Mouse (Mus musculus) liver, adult 2 months (tissue): Measurements from ENCODE around the gene Ppfia3. TPM values are rescaled to one million over a fixed set of nuclear protein-coding genes. Genes with fewer than 3 reads are reported as not detected.

Experiments used
- DNase-seq: peaks from one replicate; pipeline ENCODE4 v3.0.0-alpha.2; 2011; ENCODE audit warnings: low read depth, low spot score; ENCODE audit errors: extremely low read depth
- H3K27ac ChIP-seq: fragments of 200-500 bp; replicated peaks from 2 replicates; pipeline ENCODE4 v1.5.1; 2012; ENCODE audit warnings: low read depth, mild to moderate bottlenecking, control low read depth, inconsistent platforms, low read length; ENCODE audit not compliant: insufficient read depth
- H3K27me3 ChIP-seq: fragments of 200-500 bp; 2 replicates; pipeline ENCODE4 v1.6.1; 2012; ENCODE audit warnings: mild to moderate bottlenecking, moderate library complexity, low read length, inconsistent platforms; ENCODE audit not compliant: control insufficient read depth, insufficient read depth
- H3K36me3 ChIP-seq: fragments of 200-500 bp; 2 replicates; pipeline ENCODE4 v1.6.1; 2012; ENCODE audit warnings: low read length, inconsistent platforms; ENCODE audit not compliant: control insufficient read depth, insufficient read depth
- H3K4me1 ChIP-seq: fragments of 200-500 bp; 2 replicates; pipeline ENCODE4 v1.6.1; 2011; ENCODE audit warnings: low read length; ENCODE audit not compliant: control insufficient read depth, insufficient read depth
- H3K4me3 ChIP-seq: fragments of 200-500 bp; 2 replicates; pipeline ENCODE4 v1.5.1; 2011; ENCODE audit warnings: low read depth, mild to moderate bottlenecking, control low read depth, low read length, moderate library complexity; ENCODE audit not compliant: insufficient read depth
- H3K79me2 ChIP-seq: fragments of 200-500 bp; 2 replicates; pipeline ENCODE4 v1.6.1; 2012; ENCODE audit warnings: inconsistent platforms, mild to moderate bottlenecking, low read length, moderate library complexity; ENCODE audit not compliant: control insufficient read depth, insufficient read depth
- H3K9ac ChIP-seq: fragments of 200-500 bp; 2 replicates; pipeline ENCODE4 v1.6.1; 2012; ENCODE audit warnings: low read depth, mild to moderate bottlenecking, control low read depth, inconsistent platforms, low read length
- CTCF ChIP-seq: fragments of 200-500 bp; IDR thresholded peaks from 2 replicates; pipeline ENCODE4 v1.5.1; 2011; ENCODE audit warnings: low read depth, low read length, control low read depth
- POLR2A ChIP-seq: fragments of 200-500 bp; IDR thresholded peaks from 2 replicates; pipeline ENCODE4 v1.6.1; 2011; ENCODE audit warnings: low read length, control low read depth; ENCODE audit not compliant: insufficient read depth; ENCODE audit errors: extremely low read depth
- WGBS: fragments of 180-500 bp; shearing (Covaris S2); methylation state at CpG from one replicate; pipeline ENCODE4 v1.1.7; 2018; 5-methylcytosine and 5-hydroxymethylcytosine counted together
- polyA plus RNA-seq: library from polyadenylated mRNA; depleted of rRNA; stranded (reverse); fragments of >200 nt; gene quantifications from 2 replicates; pipeline ENCODE4 v1.2.3, GENCODE M21; 2012
- total RNA-seq: library from RNA; depleted of rRNA; stranded (reverse); fragments of >200 nt; gene quantifications from 2 replicates; pipeline ENCODE4 v1.2.3, GENCODE M21; 2014

Ppfia3 gene
- total and polyA plus RNA-seq, 2 experiments: not detected

DNA sequence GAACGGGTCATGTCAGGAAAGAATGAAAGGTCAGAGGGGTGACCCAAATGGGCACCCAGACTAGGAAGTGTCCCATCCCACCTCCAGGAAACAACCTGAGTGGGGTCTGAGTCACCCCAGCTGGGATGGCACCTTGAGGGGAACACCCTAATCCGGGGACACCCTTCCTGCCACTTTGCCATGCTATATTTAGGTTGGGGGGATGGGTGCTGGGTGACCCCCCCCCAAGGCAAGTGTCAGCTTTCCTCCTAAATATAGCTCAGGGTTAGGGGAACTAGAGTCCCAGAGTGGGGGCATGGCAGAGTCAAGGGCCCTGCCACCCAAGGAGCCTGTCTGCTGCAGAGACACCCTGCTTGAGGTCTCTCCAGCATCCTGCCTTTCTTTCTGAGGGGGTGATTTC is 45.6 kb upstream of the Ppfia3 start:
- Histone ChIP-seq H3K4me1 (no peaks in the 10 kb centered on the region), H3K9ac (no peak overlapping the region), H3K27ac (no peak overlapping the region), H3K4me3 (no peak overlapping the region), H3K27me3 (peaks cover 20% of the 10 kb centered on the region; the same call in 1 of the 2 replicates), H3K79me2 (no peaks in the 10 kb centered on the region), H3K36me3 (no peaks in the 10 kb centered on the region)
- TF ChIP-seq CTCF (no peak), POLR2A (no peak)
- 77% methylated on average over 2 of the region's 2 CpGs for WGBS
- DNase-seq: no peak

DNA sequence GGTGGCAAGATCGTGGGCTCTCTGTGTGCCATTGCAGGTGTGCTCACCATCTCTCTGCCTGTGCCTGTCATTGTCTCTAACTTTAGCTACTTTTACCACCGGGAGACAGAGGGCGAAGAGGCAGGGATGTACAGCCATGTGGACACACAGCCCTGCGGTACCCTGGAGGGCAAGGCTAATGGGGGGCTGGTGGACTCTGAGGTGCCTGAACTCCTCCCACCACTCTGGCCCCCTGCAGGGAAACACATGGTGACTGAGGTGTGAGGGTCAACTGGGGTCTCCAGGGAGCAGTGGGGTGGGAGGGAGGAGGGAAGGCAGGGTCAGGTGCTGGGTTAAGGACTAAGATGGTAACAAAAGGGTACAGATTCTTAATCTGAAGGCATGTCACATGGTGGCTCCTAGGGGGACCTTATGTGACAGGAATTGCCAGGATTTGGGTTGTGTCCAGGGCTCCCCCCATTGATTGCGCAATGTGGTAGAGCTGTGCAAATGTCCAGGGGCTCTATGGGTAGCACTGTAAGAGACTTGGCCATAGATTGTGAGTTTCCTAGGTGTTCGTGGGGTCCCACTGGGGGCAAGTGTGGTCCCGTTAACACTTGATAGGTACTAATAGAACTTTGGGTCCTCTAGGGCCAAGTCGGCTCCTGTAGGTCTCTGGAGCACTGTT is 42.8 kb upstream of the Ppfia3 start:
- H3K4me3 ChIP-seq: no peak overlapping the region
- H3K36me3 ChIP-seq: no peaks in the 10 kb centered on the region
- TF ChIP-seq POLR2A: no peak
- TF ChIP-seq CTCF: no peak
- H3K27me3 ChIP-seq: peaks cover 18% of the 10 kb centered on the region
- no peak for DNase-seq
- no peak overlapping the region for H3K27ac ChIP-seq
- WGBS: 85% methylated on average over 8 of the region's 8 CpGs
- H3K4me1 ChIP-seq: peaks cover 2% of the 10 kb centered on the region; the same call in 1 of the 2 replicates
- no peak overlapping the region for H3K9ac ChIP-seq
- no peaks in the 10 kb centered on the region for H3K79me2 ChIP-seq

DNA sequence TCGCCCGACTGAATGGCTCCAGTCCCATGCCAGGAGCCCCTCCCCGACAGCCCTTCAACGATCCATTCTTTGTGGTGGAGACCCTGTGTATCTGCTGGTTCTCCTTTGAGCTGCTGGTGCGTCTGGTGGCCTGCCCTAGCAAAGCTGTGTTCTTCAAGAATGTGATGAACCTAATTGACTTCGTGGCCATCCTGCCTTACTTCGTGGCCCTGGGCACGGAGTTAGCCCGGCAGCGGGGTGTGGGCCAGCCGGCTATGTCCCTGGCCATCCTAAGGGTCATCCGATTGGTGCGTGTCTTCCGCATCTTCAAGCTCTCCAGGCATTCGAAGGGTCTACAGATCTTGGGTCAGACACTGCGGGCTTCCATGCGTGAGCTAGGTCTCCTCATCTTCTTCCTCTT is 42.1 kb upstream of the Ppfia3 start:
- no peaks in the 10 kb centered on the region for H3K36me3 ChIP-seq
- no peak overlapping the region for H3K4me3 ChIP-seq
- 90% methylated on average over 17 of the region's 17 CpGs for WGBS
- H3K27me3 ChIP-seq: peaks cover 12% of the 10 kb centered on the region
- TF ChIP-seq POLR2A: no peak
- no peak for TF ChIP-seq CTCF
- peaks cover 2% of the 10 kb centered on the region; the same call in 1 of the 2 replicates for H3K4me1 ChIP-seq
- H3K9ac ChIP-seq: no peak overlapping the region
- DNase-seq: no peak
- no peaks in the 10 kb centered on the region for H3K79me2 ChIP-seq
- no peak overlapping the region for H3K27ac ChIP-seq

DNA sequence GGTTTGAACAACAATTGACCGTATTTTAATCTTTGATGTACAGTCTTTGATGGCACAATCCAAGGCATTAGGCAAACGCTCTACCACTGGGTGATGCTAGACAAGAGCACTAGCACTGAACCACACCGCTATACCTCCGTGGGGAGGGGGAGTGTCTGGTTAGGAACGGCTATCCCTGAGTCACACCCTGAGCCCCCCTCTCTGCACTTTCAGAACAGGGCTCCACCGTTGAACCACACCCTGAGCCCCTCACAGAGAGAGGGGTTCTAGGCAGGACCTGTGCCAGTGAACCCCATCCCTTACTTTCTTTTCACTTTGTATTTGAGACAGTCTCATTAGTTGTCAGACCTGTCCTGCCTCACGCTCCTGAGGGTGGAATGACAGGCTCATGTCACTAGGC is 41.5 kb upstream of the Ppfia3 start:
- TF ChIP-seq CTCF (no peak), POLR2A (no peak)
- H3K79me2 ChIP-seq: no peaks in the 10 kb centered on the region

DNA sequence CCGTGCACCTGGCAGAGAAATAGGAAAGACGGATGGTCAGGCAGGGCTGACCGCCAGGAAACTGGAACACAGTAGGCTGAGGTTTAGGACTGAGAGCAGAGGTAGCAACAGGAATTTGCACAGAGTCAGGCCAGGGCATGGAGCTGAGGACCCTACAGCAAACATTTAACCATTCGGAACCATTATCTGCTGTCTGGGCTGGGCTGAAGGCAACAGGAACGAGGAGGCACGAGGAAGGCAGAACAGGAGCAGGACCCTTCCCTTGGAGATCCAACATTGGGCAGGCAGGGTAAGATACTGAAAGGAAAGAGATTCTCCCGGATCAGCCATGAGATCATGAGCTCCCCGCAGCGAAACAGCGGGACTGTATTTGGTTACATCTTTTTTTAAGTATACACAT is 41.0 kb upstream of the Ppfia3 start:
- Histone ChIP-seq H3K27ac (no peak overlapping the region), H3K9ac (no peak overlapping the region), H3K4me3 (no peak overlapping the region), H3K36me3 (no peaks in the 10 kb centered on the region), H3K79me2 (no peaks in the 10 kb centered on the region), H3K27me3 (peaks cover 12% of the 10 kb centered on the region), H3K4me1 (peaks cover 2% of the 10 kb centered on the region; the same call in 1 of the 2 replicates)
- DNase-seq: no peak
- TF ChIP-seq POLR2A (no peak), CTCF (no peak)
- 80% methylated on average over 10 of the region's 10 CpGs for WGBS

More for the DNA sequence above, 41.5 kb upstream of the Ppfia3 start:
- peaks cover 2% of the 10 kb centered on the region; the same call in 1 of the 2 replicates for H3K4me1 ChIP-seq
- no peak for DNase-seq
- H3K27ac ChIP-seq: no peak overlapping the region
- H3K27me3 ChIP-seq: peaks cover 12% of the 10 kb centered on the region
- 73% methylated on average over 7 of the region's 7 CpGs for WGBS
- H3K4me3 ChIP-seq: no peak overlapping the region
- no peaks in the 10 kb centered on the region for H3K36me3 ChIP-seq
- H3K9ac ChIP-seq: no peak overlapping the region
